Mouse (Mus musculus): Measurements from ENCODE around the gene Acvr1b.
A peak's percentile ranks its signal among the peaks of the same experiment; 100 is the strongest.

The Acvr1b gene

DNA sequence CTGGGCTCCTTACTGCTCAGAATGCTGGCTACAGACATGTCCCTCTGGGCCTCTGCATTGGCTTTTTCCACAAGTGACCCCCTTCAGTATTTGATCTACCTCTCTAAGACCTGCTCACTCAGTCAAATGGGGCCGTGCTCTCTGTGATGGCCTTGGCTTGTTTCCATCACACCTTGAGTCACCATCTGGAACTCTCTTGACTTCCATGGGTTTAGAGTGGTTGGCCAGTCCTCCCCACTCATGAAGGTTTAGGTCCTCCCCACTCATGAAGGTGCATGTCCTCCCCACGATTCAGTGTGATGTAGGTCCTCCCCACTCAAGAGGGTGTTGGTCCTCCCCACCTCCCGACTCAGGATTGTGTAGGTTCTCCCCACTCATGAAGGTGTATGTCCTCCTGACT lies 59.3 kb downstream of the Acvr1b start:
- DNase-seq = no peak

DNA sequence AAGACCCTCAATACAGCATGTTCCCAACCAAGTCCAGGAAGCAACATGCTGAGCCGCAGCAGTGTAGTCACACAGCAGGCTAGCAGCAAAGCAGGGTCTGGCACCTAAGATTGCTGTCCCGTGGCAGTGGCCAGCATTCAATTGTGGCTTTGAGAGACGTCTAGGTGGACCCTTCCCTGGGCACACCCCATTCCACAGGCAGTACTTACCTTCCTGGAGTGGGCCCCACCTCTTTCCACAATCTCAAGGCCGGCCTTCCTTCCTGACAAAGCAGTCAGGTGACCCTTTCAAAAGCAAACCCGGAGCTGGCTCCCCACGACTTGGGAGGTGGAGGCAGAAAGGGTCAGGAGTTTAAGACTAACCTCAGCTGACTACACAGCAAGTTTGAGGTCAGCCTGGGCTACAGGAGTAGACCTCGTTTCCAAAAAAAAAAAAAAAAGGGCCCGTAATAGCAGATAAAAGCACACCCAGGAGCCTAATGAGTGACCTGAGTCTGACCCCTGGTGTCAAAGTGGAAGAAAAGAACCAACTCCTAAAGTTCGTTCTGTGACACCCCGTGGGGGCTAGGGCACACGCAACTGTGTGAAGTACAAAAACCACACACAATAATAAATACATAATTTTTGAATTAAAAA lies 59.9 kb downstream of the Acvr1b start:
- no peak for DNase-seq

DNA sequence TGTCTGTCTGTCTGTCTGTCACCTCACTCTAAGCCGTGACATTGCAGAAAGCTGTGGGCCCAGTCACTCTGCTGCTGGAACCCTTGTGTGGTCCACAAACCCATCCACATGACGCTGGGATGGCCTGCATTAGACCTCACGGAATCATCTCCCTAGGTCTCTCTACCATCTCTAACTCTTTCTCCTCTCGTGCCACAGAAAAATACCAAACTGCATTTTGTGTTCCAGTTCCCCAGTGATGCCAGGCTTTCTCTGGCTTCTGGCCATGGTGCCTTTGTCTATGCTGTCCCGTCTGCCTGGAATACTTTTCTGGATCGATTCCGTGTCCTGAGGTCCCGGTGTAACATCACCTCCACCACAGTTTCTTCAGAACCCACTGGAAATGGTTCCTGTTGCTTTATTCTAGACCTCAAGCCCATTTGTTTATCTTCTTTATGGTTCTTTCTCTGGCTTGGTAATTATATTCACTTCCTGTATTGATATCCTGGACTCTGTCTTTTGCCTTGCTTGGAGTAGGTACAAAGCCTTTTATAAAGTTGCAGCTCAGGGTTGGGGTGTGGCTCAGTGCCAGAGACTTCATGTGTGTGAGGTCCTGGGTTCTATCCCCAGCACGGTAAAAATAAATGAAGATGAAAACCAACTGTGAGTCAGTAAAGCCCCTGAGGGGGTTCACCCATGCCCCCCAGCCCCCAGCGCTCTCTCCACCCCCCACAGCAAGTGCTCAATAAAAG lies 60.9 kb downstream of the Acvr1b start:
- no peak for DNase-seq

DNA sequence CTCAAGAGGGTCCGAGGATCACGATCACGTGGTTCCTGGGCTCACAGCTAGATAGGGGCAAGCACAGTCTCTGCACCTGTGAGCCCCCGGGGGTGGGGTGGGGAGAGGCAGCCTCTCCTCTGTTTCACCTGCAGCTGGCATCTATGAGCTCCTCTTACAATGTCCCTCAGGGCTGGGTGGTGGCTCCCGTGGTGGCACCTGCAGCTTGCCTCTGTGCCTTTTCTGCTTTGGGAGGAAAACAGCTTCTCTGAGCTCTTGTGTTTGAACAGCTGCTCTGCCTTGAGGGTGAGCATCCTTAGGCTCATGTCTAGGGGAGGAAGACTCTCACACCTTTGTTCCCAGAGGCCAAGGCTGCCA lies 61.5 kb downstream of the Acvr1b start:
- no peak for DNase-seq

DNA sequence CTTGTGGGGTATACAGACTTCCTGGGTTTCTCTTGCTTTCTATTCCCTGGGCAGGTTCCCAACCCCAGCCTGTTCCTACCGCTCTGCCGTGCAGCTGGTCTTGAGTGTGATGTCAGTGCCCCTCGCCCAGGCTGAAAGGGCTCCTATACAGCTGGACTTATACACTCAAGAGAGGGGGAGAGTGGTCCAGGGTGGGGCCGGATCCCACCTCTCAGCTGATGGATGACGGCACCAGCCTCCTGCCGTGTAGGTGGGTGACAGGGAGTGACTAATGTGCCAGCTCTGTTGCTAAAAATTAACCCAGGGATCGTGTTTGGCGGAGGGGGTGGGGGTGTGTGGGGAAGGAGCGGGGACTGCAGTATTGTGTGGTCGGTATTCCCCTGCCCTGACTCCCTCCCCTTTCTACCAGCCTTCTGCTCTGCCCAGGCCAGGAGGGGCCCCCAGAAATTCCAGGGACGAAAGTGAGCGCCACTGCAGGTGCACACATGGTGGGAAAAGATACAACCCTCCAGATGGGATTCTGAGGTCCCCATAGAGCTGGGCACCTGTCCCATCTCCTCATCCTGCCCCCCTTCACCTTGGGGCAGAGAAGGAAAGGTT lies 62.0 kb downstream of the Acvr1b start:
- no peak for DNase-seq

DNA sequence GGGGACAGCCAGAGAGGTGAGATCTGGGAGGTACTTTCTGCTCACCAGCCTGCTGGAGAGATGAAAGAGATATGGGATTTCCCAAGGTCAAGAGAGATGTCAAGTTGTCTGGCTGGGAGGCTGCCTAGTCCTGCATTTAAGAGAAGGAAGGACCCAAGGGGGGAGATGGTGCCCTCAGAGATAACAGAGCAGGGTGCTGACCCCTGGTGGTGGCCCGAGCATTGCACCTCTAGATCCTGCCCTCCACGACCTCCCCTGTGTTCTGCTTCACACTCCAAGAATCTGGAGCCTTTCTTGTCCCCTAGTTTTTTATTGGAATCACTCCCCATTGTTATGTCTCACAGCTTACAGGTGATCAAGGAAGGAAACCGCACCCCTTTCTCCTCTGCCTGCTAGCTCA lies 63.0 kb downstream of the Acvr1b start:
- peak; percentile 61 to 66 for DNase-seq

DNA sequence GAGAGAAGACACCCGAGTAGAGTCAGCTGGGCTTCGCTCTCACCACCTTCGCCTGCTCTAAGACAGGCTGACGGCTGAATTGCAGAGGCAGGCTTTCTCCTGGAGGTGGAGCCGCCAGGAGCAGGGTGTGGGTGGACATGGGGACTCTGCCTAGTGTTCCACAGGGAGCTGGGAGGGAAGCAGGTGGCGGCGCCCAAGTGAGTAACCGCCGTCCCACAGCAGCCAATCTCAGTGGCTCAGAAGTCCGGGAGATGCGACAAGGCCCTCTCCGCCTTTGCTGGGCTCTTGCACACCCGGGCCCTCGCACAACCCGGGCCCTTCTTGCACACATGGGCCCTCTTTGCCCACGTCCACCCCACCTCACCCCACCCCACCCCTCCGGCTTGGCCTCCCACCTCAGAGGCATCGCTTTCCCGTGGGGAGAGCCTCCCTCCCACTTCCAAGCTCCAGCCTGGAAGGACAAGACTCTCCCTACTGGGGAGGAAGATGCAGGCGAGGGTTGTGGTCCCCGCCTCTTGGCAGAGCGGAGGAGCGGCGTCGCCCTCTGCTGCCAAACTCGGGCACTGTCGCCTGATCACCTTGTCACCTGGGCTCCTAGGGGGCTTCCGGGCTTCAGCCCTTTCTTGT lies 65.1 kb downstream of the Acvr1b start:
- DNase-seq = peak; percentile 76 to 79

DNA sequence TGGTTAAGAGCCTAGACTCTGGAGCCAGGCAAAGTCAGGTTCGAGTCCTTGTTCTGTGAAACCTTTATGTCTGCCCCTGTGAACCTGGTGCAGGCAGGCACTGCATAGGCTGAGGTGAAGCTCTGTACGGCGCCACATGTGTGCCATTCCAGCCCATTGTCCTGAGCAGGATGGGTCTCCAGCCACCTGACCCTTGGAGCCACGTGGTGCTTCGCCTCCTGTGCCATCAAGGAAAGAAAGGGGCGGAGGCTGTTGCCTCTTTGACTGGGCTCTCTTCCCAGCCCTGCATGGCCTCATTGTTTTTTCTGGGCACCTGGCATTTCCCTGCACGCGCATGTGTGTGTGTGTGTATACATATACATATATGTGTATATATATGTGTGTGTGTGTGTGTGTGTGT lies 66.0 kb downstream of the Acvr1b start:
- no peak for DNase-seq

DNA sequence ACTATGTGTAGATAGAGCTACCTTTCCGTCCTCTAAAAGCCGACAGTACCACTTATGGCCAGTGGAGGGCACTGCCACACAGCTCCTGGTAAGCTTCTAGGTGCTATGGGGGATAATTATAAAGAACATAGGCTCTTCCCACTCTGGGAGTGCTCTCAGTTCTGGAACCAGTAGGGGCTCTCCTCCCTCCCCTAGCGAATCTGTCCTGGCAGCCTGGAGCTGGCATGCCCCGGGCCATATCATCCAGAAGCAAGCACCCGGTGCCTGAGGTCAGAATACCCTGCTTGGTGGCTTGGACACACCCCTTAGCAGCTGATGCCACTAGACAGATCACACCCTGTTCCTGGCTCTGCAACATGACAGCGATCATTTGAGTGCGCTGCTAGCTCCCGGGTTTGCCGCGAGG lies 66.9 kb downstream of the Acvr1b start:
- DNase-seq = peak; percentile 90 to 93

DNA sequence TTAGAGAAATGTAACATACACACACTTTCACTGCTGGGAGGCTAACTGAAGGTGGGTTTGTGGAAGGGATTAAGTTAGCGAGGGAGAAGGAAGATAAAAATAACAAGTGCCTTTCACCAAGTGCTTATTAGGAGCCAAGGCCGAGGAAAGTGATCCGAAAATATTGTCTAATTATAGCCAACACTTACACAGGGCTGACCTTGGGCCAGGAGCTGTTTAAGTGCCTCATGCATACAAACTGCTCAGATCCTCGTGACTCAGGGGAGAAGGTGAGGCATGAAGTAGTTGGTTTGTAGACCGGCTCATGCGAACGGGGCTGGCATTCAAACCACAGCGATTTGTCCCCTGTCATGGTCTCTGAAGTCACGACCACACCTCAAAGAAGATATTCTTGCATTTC lies 67.4 kb downstream of the Acvr1b start:
- no peak for DNase-seq

DNA sequence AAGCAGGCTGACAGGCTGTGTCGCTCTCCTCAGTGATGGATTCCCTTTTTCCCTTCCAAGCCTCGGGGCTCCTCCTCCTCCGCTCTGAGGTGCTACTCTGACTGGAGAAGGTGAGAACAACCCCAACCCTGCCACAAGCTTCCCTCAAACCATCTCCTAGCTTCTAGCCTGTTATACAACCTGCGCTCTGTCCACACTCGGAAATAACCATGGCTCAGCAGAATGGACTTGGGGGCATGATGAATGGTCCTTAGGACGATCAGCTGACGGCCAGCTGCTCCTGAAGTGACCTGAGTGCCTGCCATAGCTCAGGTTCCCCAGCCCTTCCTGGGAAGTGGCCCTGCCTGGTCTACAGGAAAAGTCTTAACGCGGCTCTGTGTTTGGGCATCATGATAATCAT lies 68.0 kb downstream of the Acvr1b start:
- DNase-seq = no peak

DNA sequence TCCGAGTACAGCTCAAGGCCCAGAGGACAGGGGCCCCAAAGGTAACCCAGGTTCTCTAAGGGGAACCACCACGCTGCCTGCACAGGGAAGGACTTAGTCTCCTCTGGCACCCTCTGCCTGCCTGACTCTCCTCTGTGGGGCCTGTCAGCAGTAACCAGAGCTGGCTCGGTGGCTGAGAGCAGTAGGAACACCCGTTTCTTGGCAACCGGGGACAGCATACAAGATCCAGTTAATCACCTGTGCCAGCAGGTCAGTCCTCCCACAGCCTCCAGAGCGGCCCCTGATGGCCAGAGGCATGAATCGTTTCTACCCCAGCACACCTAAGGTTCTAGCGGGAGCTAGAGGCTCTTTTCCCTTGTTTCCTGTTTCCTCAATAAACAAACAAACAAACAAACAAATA lies 68.8 kb downstream of the Acvr1b start:
- peak; percentile 86 to 89 for DNase-seq

DNA sequence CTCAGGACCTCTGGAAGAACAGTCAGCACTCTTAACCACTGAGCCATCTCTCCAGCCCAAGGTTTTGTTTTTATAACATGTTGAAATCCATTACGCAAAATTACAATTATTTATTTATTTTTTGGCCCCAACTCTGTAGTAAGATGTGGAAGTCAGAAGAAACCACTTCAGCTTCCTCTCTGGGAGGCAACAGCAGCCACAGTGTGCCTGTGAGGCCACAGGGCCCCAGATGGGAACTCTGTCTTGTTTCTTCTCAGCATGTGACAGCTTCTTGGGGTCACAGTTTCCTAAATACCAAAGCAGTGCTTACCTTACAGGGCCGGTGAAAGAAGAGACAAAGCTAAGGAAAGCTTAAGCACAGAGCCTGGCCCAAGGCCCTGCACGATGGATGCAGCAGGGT lies 70.1 kb downstream of the Acvr1b start:
- no peak for DNase-seq

DNA sequence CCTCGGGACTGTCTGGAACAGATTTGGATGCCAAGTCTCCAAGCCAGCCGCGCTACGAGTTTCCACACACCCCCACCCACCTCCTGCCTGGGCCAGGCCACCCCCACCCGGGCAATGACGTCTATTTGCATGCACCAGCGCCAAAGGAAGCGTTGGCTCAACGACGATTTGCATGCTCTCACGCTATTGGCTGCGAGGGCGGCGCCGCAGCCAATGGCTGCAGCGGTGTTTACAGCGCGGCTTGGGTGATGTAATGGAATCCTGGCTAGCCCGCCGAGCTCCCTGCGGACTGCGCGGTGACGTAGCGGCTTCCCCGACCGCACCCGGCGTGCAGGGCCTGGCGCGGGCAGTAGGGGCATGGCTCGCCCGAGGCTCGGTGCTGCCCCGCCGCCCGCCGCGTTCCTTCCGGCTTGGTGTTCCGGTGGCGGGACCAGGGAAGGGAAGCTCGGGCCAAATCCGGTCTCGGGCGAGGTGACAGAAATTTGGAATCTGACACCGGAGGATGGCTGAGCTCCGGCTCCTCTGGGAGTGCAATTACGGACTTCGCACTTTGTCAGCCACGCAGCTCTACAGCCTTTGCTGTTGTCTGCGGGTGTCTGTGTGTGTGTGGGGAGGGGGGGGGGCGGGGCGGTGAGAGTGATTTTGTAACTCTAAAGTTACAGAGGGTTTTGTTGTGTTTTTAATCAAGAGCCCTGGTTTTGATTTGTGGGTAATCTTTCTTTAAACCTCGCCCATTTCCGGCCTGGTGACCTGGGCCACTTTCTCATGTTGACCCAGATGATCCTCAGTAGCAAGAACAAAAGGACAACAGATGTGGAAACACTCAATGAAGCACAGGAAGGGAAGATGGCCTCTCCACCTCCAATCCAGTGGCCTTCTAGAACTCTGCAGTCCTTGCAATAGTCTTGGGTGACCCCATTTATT lies 72.6 kb downstream of the Acvr1b start:
- peak; percentile 93 to 97 for DNase-seq

DNA sequence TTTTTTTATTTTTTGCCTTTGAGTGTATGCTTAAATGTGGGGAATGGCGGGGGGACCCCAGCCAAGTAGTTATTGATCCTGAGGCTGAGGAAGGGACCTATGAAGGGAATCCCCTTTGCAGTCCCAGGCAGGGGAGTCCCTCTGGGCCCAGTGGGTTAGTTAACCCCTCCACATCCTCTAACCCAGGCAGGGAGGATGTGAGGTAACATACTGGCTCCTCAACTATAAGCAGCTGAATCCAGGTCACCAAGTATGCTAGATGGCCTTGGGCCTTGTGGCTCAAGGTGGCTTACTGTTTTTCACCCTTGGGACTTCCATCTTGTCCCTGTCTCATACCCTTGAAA lies 73.3 kb downstream of the Acvr1b start:
- DNase-seq = no peak

DNA sequence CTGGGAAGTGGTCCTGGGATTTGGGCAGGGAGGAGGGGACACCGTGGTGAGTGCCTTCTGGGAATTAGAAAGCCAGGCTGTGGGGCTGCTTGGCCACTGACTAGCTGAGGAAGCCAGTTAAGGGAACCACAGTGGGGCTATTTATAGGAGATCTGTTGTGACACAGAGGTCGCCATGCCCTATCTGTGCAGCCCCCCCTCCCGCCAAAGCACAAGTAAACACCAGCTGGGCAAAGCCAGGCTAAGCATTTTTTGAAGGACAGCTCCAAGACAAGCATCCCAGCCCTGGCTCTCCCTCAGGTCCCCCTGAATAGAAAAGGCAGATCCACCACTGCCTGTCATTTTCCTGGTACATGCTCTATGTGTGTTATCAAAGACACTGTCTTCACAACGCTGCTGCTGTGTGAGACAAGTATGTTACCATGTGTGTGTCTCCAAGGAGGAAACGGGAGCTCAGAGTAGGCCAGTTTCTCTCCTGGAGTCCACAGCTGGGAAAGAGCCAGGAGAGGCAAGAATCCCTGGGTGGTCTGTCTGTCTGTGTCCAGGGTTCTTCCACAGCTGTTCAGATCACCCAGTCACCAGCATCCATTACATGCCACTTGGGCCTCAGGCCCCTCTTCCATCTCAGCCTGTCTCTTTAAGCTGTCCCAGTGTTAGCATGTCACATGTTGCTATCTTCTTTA lies 74.3 kb downstream of the Acvr1b start:
- DNase-seq = no peak

DNA sequence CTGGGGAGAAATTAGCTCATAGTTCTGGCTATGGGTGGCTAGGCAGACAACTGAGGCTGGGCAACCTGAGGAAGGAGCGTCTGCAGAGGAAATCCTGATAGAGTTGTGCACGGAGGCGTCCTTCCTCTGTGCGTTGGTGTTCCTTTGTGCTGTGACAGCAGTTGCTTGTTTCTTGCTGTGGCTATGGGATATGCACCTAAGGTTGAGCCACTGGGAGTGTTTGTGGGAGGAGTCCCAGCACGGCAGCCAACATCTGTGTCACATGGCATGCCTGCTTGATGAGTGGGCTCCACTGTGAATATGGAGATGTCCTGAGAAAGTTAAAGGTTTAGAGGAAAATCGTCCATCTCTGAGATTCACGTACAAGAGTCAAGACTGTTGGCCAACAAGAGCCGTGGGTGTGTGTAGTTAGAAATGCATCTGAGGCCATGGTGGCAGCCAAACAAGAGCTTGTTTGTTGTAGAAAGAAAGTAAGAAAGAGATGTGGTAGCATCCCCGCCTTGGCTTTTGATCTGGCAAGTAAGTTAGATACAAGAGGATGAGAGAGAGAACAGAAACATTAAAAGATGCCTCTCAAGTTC lies 76.4 kb downstream of the Acvr1b start:
- no peak for DNase-seq

DNA sequence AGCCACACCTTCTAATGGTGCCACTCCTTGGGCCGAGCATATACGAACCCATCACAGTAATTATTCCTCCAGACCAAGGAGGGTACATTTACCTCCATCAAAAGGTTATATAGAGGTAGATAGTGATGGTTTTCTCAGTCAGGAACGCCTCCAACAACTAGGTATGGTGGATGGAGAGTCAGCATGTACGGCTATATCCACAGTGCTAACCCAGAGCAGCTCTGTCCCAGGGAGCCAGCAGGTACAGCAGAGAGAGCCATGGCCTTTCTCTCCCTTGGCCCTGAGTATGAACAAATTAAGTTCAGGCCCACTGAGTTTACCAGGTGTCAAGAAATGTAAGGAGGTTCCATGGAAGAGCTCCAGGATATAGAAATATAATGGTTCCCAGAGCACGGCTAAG lies 78.1 kb downstream of the Acvr1b start:
- DNase-seq = no peak

DNA sequence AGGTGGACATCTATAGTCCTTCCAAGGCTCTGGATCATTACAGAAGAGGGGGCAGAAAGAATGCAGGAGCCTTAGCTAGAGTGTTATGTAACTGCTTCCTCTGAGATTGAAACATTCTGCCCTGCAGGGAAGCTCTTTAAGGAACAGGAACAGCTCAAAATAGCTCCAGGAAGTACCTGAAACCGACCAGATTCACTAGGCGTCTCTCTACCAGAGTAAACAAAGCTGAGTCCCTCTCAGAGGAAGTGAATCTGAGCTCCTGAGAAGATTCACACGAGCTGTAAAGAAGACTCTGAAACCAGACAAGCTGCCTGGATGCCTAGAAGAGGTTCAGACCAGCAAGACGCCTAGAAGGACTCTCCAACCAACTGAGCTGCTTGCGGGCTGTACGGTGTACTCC lies 78.7 kb downstream of the Acvr1b start:
- no peak for DNase-seq

DNA sequence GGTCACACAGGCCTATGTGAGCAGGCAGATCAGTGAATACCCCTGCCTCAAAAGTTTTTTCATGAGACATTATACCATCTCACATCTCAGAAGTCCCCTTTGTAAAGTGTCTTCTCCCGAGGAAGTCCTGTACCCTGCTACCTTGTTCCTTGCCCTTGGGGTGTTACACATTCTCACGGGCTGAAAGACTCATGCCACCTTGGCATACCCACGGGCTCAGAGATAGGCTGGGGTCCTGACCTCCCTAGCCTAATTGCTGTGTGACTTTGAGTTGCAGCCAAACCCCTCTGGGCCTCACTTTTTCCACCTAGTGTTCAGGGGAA lies 79.7 kb downstream of the Acvr1b start:
- no peak for DNase-seq

DNA sequence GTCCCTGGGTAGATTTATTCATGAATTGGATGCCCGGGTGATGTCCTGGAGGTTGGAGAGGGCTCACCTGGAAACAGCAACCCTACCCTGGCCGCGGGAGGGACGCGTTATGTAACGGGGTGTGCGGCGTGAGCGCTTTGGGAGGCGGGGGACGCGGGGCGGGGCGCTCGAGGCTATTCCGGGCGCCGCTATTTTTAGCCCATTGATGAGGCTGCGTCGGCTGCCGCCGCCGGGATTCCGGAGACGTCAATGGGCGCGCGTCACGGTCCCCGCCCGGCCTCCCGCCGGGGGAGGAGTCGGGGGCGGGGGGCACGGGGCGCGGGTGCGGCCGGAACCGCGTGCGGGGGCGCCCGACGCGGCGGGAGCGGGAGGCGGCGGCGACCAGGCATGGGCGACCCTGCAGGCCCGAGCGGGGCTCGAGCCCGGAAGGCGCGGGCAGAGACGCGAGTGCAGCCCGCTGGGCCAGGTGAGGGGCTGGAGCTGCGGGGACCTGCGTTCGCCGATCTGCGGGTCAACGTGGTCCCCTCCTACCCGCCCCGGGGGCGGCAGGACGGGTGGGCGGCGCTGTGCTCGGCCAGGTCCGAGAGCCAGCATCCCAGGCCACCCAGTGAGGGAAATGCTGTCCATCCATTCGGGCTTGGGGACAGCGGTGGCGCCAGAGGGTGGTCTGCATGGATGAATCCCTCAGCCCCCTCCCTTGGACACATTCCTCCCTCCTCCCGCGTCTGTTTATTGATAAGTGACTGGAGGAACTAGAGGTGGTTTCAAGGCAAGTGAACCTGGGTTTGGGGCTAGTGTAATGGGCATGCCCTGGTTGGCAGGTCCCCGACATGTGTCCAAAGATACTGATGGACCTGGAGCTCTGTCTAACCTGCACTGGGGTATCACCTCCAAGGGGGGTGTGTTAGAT lies 80.3 kb downstream of the Acvr1b start, which contains the start of gene Nr4a1:
Nr4a1 (plus strand) TSS at position 384 of the 910 bp plus-strand sequence.
- DNase-seq = peak; percentile 89 to 91

Measured in cerebellum, adult 18-20 months (tissue).